Mouse (Mus musculus): Measurements from ENCODE around the gene Spry2.

The Spry2 gene

GRCm38 (mm10) chr14:105892941-105893622, 3.5 kb downstream of the Spry2 start:
- peak; percentile 41 to 59 for DNase-seq (ENCODE audit: low spot score in 2 of 2)

GRCm38 (mm10) chr14:105890516-105891231, 5.9 kb downstream of the Spry2 start:
- no peak for DNase-seq (ENCODE audit: low spot score in 2 of 2)

- no peak for DNase-seq (ENCODE audit: low spot score in 2 of 2)
These were observed 9.8 kb downstream of the Spry2 start for GRCm38 (mm10) chr14:105886643-105887374.

GRCm38 (mm10) chr14:105885249-105885648, 11.4 kb downstream of the Spry2 start:
- no peak for DNase-seq (ENCODE audit: low spot score in 2 of 2)

DNA sequence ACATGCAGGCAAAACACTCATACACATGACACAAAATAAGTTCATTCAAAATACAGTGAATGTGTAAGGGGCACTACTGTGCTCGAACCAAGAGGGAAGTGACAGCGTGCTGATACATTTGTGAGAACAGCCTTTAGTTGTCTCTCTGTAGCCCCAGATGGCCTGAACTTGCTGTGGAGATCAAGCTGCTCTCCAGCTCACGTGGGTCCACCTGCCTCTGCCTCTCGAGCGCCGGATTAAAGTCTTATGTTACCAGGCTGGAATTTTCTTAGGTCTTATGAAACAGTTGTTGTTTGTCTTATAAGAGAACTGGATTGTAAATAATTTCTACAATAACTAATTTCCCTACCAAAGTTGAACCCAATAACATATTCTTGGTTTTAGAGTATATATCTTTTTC, 13.4 kb downstream of the Spry2 start:
- DNase-seq (ENCODE audit: low spot score in 2 of 2): no peak

DNA sequence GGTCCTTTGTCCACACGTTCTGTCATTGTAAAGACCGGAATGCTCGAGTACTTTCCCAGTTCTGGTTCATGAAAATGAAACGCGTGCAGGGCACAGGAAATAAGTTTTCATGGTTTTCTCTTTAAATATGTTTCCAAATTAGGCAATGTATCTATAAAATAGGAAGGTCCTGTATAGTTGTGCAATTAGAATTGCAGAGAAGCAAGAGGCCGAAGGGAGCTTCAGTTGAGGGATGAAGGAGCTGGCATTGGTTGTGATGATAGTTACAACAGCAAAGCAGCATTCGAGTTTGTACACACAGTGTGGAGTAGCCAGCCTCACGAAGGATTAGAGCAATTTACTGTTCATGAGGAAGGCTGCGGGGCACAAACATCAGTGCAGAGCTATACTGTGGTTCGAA, 18.3 kb downstream of the Spry2 start:
- DNase-seq (ENCODE audit: low spot score in 2 of 2): no peak

GRCm38 (mm10) chr14:105876375-105876774, 20.2 kb downstream of the Spry2 start:
- no peak for DNase-seq (ENCODE audit: low spot score in 2 of 2)

GRCm38 (mm10) chr14:105870370-105870936, 26.2 kb downstream of the Spry2 start:
- DNase-seq (ENCODE audit: low spot score in 2 of 2): no peak

DNA sequence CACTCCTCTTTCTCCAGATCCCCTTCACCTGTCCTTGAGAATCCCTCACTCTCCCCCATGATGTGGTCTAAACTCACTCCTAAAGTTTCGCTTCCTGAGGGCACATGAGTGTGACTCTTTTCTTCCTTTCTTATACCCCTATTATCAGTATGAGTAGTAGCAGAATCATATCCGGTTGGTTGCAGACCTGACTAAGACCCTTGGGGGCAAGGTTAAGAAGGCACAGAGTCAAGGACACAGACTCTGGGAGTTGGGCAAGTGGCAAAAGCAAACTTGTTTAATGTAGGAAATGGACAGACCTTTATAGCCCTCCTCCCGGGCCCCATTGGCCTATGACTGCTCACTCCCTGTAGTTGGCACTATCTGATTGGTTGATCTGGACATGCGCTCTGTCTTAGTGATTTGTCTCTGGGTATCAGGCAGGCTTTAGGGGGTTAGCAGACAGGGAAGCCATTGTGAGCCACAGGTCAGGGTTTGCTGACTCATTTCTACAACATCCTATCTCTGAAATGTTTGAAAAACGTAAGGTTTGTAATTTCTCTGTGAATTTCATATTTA, 31.2 kb downstream of the Spry2 start:
- DNase-seq (ENCODE audit: low spot score in 2 of 2): no peak

GRCm38 (mm10) chr14:105862199-105862598, 34.4 kb downstream of the Spry2 start:
- no peak for DNase-seq (ENCODE audit: low spot score in 2 of 2)

- DNase-seq (ENCODE audit: low spot score in 2 of 2): no peak
These were observed 35.7 kb downstream of the Spry2 start for GRCm38 (mm10) chr14:105860920-105861319.

GRCm38 (mm10) chr14:105860276-105860675, 36.3 kb downstream of the Spry2 start:
- no peak for DNase-seq (ENCODE audit: low spot score in 2 of 2)

GRCm38 (mm10) chr14:105859876-105860275, 36.7 kb downstream of the Spry2 start:
- DNase-seq (ENCODE audit: low spot score in 2 of 2): no peak

- no peak for DNase-seq (ENCODE audit: low spot score in 2 of 2)
These were observed 37.3 kb downstream of the Spry2 start for GRCm38 (mm10) chr14:105859368-105859767.

- DNase-seq (ENCODE audit: low spot score in 2 of 2): no peak
These were observed 37.7 kb downstream of the Spry2 start for GRCm38 (mm10) chr14:105858935-105859334.

GRCm38 (mm10) chr14:105851359-105852067, 45.1 kb downstream of the Spry2 start:
- no peak for DNase-seq (ENCODE audit: low spot score in 2 of 2)
